Mouse (Mus musculus) T-helper 1 cell (primary cell): ENCODE data around the gene Tmbim6.
"Not testable (repeated sequence)": the region's sequence is repeated elsewhere in the genome, so short reads cannot be mapped to it uniquely, and the experiment has no call there.

Experiments used
- in situ Hi-C: fragments of 300-600 bp; cut with MboI, MseI; formaldehyde crosslinking; loops from one replicate; pipeline ENCODE4 v1.15.1; 2025; ENCODE audit warnings: high pct_unique_total_duplicates

The Tmbim6 gene

GRCm38 (mm10) chr15:99382893-99383292 lies 9.8 kb upstream of the Tmbim6 start:
- in situ Hi-C loops, result no loop called here

GRCm38 (mm10) chr15:99384071-99384470 lies 8.6 kb upstream of the Tmbim6 start:
- in situ Hi-C loops, result no loop called here

- in situ Hi-C loops, result not testable (repeated sequence)
These were observed 6.6 kb upstream of the Tmbim6 start for GRCm38 (mm10) chr15:99386110-99386509.

GRCm38 (mm10) chr15:99386796-99387195 lies 5.9 kb upstream of the Tmbim6 start:
- in situ Hi-C loops, result no loop called here

GRCm38 (mm10) chr15:99387976-99388375 lies 4.7 kb upstream of the Tmbim6 start:
- in situ Hi-C loops, result no loop called here

- in situ Hi-C loops, result no loop called here
These were observed 1.9 kb upstream of the Tmbim6 start for GRCm38 (mm10) chr15:99390472-99391401.

- in situ Hi-C loops, result no loop called here
These were observed 707 bp upstream of the Tmbim6 start for GRCm38 (mm10) chr15:99391975-99392374.

- in situ Hi-C loops, result no loop called here
These were observed 937 bp downstream of the Tmbim6 start for GRCm38 (mm10) chr15:99393386-99394252.

GRCm38 (mm10) chr15:99396462-99396861 lies 3.8 kb downstream of the Tmbim6 start:
- in situ Hi-C loops, result no loop called here

- in situ Hi-C loops, result no loop called here
These were observed 4.2 kb downstream of the Tmbim6 start for GRCm38 (mm10) chr15:99396875-99397274.

GRCm38 (mm10) chr15:99397622-99398021 lies 4.9 kb downstream of the Tmbim6 start:
- in situ Hi-C loops, result no loop called here

- in situ Hi-C loops, result no loop called here
These were observed 7.0 kb downstream of the Tmbim6 start for GRCm38 (mm10) chr15:99399503-99400245.

GRCm38 (mm10) chr15:99400602-99401001 lies 7.9 kb downstream of the Tmbim6 start:
- in situ Hi-C loops, result no loop called here

- in situ Hi-C loops, result no loop called here
These were observed 10.6 kb downstream of the Tmbim6 start for GRCm38 (mm10) chr15:99403159-99403889.

GRCm38 (mm10) chr15:99405150-99405549 lies 12.5 kb downstream of the Tmbim6 start:
- in situ Hi-C loops, result no loop called here

GRCm38 (mm10) chr15:99406986-99407570 lies 14.4 kb downstream of the Tmbim6 start:
- in situ Hi-C loops, result no loop called here

GRCm38 (mm10) chr15:99408845-99409244 lies 16.2 kb downstream of the Tmbim6 start:
- in situ Hi-C loops, result no loop called here

- in situ Hi-C loops, result no loop called here
These were observed 19.1 kb downstream of the Tmbim6 start for GRCm38 (mm10) chr15:99411747-99412146.

GRCm38 (mm10) chr15:99415793-99416192 lies 23.1 kb downstream of the Tmbim6 start:
- in situ Hi-C loops, result no loop called here

- in situ Hi-C loops, result no loop called here
These were observed 23.7 kb downstream of the Tmbim6 start for GRCm38 (mm10) chr15:99416348-99416882.
